Mouse (Mus musculus) heart, embryonic 10.5 days (tissue): ENCODE results near the gene March10. TPM values are rescaled to one million over a fixed set of nuclear protein-coding genes. Genes with fewer than 3 reads are reported as not detected.

Source experiments
- DNase-seq: peaks from one replicate; pipeline ENCODE4 v3.0.0-alpha.2; 2017; ENCODE audit warnings: low spot score
- H3K27ac ChIP-seq: fragments of 300-500 bp; sonication (generic); 2 replicates; pipeline ENCODE4 v1.5.1; 2016; ENCODE audit warnings: mild to moderate bottlenecking
- H3K27me3 ChIP-seq: fragments of 300-500 bp; sonication (generic); 2 replicates; pipeline ENCODE4 v1.6.1; 2016; ENCODE audit warnings: mild to moderate bottlenecking; ENCODE audit not compliant: poor library complexity, insufficient read depth, severe bottlenecking
- H3K36me3 ChIP-seq: fragments of 300-500 bp; sonication (generic); 2 replicates; pipeline ENCODE4 v1.6.1; 2016; ENCODE audit warnings: mild to moderate bottlenecking, moderate library complexity
- H3K4me1 ChIP-seq: fragments of 300-500 bp; sonication (generic); 2 replicates; pipeline ENCODE4 v1.6.1; 2016; ENCODE audit warnings: mild to moderate bottlenecking
- H3K4me3 ChIP-seq: fragments of 300-500 bp; sonication (generic); 2 replicates; pipeline ENCODE4 v1.5.1; 2016; ENCODE audit warnings: mild to moderate bottlenecking, moderate library complexity
- H3K9me3 ChIP-seq: fragments of 300-500 bp; sonication (generic); 2 replicates; pipeline ENCODE4 v1.6.1; 2016; ENCODE audit warnings: mild to moderate bottlenecking, moderate library complexity
- WGBS: fragments of 180-500 bp; shearing (Covaris S2); methylation state at CpG from one replicate; pipeline ENCODE4 v1.1.7; 2016; 5-methylcytosine and 5-hydroxymethylcytosine counted together
- polyA plus RNA-seq: library from polyadenylated mRNA; unstranded; fragments of >200 nt; fragmentation: Nextera tagmentation; extraction: Ambion mirVana; gene quantifications from 2 replicates; pipeline ENCODE4 v1.2.1, GENCODE M21; 2016

The March10 gene
- polyA plus RNA-seq, 1 experiment from 2014 or later = 0.40 TPM

GRCm38 (mm10) chr11:105374526-105375175 lies 81.9 kb downstream of the March10 start:
- Histone ChIP-seq H3K27me3 (no peaks in the 10 kb centered on the region), H3K27ac (peak overlapping the region; percentile 78), H3K9me3 (no peaks in the 10 kb centered on the region), H3K36me3 (0 out of 2 replicates have a peak, but pooled peaks cover under 1% of the 10 kb centered on the region), H3K4me1 (peaks cover 54% of the 10 kb centered on the region), H3K4me3 (no peak overlapping the region)
- 63% methylated on average over 10 of the region's 10 CpGs for WGBS
- no peak for DNase-seq

GRCm38 (mm10) chr11:105373881-105374280 lies 82.7 kb downstream of the March10 start:
- no peak for DNase-seq
- peaks cover 50% of the 10 kb centered on the region for H3K4me1 ChIP-seq
- 41% methylated on average over 8 of the region's 8 CpGs for WGBS
- H3K36me3 ChIP-seq = 0 out of 2 replicates have a peak, but pooled peaks cover 4% of the 10 kb centered on the region
- H3K27ac ChIP-seq = peak overlapping the region; percentile 78
- no peak overlapping the region for H3K4me3 ChIP-seq
- H3K9me3 ChIP-seq = no peaks in the 10 kb centered on the region
- no peaks in the 10 kb centered on the region for H3K27me3 ChIP-seq

GRCm38 (mm10) chr11:105371818-105372217 lies 84.7 kb downstream of the March10 start:
- no peaks in the 10 kb centered on the region for H3K27me3 ChIP-seq
- DNase-seq = no peak
- H3K9me3 ChIP-seq = no peaks in the 10 kb centered on the region
- H3K27ac ChIP-seq = peak overlapping the region; percentile 42; the same call in 1 of the 2 replicates
- H3K36me3 ChIP-seq = 0 out of 2 replicates have a peak, but pooled peaks cover 4% of the 10 kb centered on the region
- H3K4me3 ChIP-seq = no peak overlapping the region
- 80% methylated on average over 9 of the region's 9 CpGs for WGBS
- H3K4me1 ChIP-seq = peaks cover 56% of the 10 kb centered on the region

- 92% methylated on average over 13 of the region's 13 CpGs for WGBS
These were observed 86.8 kb downstream of the March10 start for GRCm38 (mm10) chr11:105369526-105370386.

GRCm38 (mm10) chr11:105368833-105369232 lies 87.7 kb downstream of the March10 start:
- H3K27me3 ChIP-seq = no peaks in the 10 kb centered on the region
- no peak for DNase-seq
- 73% methylated on average over 5 of the region's 5 CpGs for WGBS
- H3K4me1 ChIP-seq = peaks cover 68% of the 10 kb centered on the region
- H3K36me3 ChIP-seq = 0 out of 2 replicates have a peak, but pooled peaks cover 4% of the 10 kb centered on the region
- no peaks in the 10 kb centered on the region for H3K9me3 ChIP-seq
- no peak overlapping the region for H3K4me3 ChIP-seq
- peak overlapping the region; percentile 13; the same call in 1 of the 2 replicates for H3K27ac ChIP-seq

More at GRCm38 (mm10) chr11:105369526-105370386, 86.8 kb downstream of the March10 start:
- Histone ChIP-seq H3K9me3 (no peaks in the 10 kb centered on the region), H3K36me3 (0 out of 2 replicates have a peak, but pooled peaks cover 4% of the 10 kb centered on the region), H3K4me1 (peaks cover 68% of the 10 kb centered on the region), H3K27me3 (no peaks in the 10 kb centered on the region), H3K27ac (no peak overlapping the region), H3K4me3 (no peak overlapping the region)
- DNase-seq = no peak

GRCm38 (mm10) chr11:105367163-105367562 lies 89.4 kb downstream of the March10 start:
- Histone ChIP-seq H3K4me1 (peaks cover 78% of the 10 kb centered on the region), H3K27ac (peak overlapping the region; percentile 92; the same call in 1 of the 2 replicates), H3K36me3 (0 out of 2 replicates have a peak, but pooled peaks cover 4% of the 10 kb centered on the region), H3K9me3 (no peaks in the 10 kb centered on the region), H3K4me3 (no peak overlapping the region), H3K27me3 (no peaks in the 10 kb centered on the region)
- 54% methylated on average over 3 of the region's 3 CpGs for WGBS
- no peak for DNase-seq

GRCm38 (mm10) chr11:105366051-105366450 lies 90.5 kb downstream of the March10 start:
- Histone ChIP-seq H3K4me1 (peaks cover 73% of the 10 kb centered on the region), H3K27me3 (peaks cover 2% of the 10 kb centered on the region; the same call in 1 of the 2 replicates), H3K4me3 (peak overlapping the region; percentile 13; the same call in 1 of the 2 replicates), H3K36me3 (0 out of 2 replicates have a peak, but pooled peaks cover 4% of the 10 kb centered on the region), H3K27ac (peak overlapping the region; percentile 92), H3K9me3 (no peaks in the 10 kb centered on the region)
- peak; percentile 95 for DNase-seq
- WGBS = 23% methylated on average over 4 of the region's 4 CpGs

- Histone ChIP-seq H3K27ac (peak overlapping the region; percentile 92), H3K4me1 (peaks cover 73% of the 10 kb centered on the region)
- 52% methylated on average over 3 of the region's 3 CpGs for WGBS
These were observed 90.9 kb downstream of the March10 start for GRCm38 (mm10) chr11:105365611-105366010.

GRCm38 (mm10) chr11:105364386-105365065 lies 92.0 kb downstream of the March10 start:
- peaks cover 73% of the 10 kb centered on the region for H3K4me1 ChIP-seq

More at GRCm38 (mm10) chr11:105365611-105366010, 90.9 kb downstream of the March10 start:
- H3K27me3 ChIP-seq = peaks cover 6% of the 10 kb centered on the region; the same call in 1 of the 2 replicates
- no peak for DNase-seq
- peak overlapping the region; percentile 13; the same call in 1 of the 2 replicates for H3K4me3 ChIP-seq
- 0 out of 2 replicates have a peak, but pooled peaks cover 4% of the 10 kb centered on the region for H3K36me3 ChIP-seq
- no peaks in the 10 kb centered on the region for H3K9me3 ChIP-seq

GRCm38 (mm10) chr11:105363598-105364385 lies 92.7 kb downstream of the March10 start:
- peaks cover 76% of the 10 kb centered on the region for H3K4me1 ChIP-seq
- peak; percentile 72 for DNase-seq
- WGBS = 28% methylated on average over 12 of the region's 12 CpGs
- peak overlapping the region; percentile 74 for H3K4me3 ChIP-seq
- H3K36me3 ChIP-seq = no peaks in the 10 kb centered on the region
- H3K27ac ChIP-seq = peak overlapping the region; percentile 92
- no peaks in the 10 kb centered on the region for H3K9me3 ChIP-seq
- H3K27me3 ChIP-seq = peaks cover 6% of the 10 kb centered on the region; the same call in 1 of the 2 replicates

More at GRCm38 (mm10) chr11:105364386-105365065, 92.0 kb downstream of the March10 start:
- H3K9me3 ChIP-seq = no peaks in the 10 kb centered on the region
- no peak for DNase-seq
- H3K4me3 ChIP-seq = peak overlapping the region; percentile 74
- 0 out of 2 replicates have a peak, but pooled peaks cover 3% of the 10 kb centered on the region for H3K36me3 ChIP-seq
- WGBS = 11% methylated on average over 12 of the region's 12 CpGs
- peaks cover 6% of the 10 kb centered on the region; the same call in 1 of the 2 replicates for H3K27me3 ChIP-seq
- H3K27ac ChIP-seq = peak overlapping the region; percentile 92

- no peaks in the 10 kb centered on the region for H3K36me3 ChIP-seq
- no peaks in the 10 kb centered on the region for H3K9me3 ChIP-seq
- peak overlapping the region; percentile 74 for H3K4me3 ChIP-seq
- peak; percentile 91 for DNase-seq
- peaks cover 6% of the 10 kb centered on the region; the same call in 1 of the 2 replicates for H3K27me3 ChIP-seq
- H3K27ac ChIP-seq = peak overlapping the region; percentile 92
- WGBS = under 1% methylated on average over 40 of the region's 40 CpGs
- H3K4me1 ChIP-seq = peaks cover 71% of the 10 kb centered on the region
These were observed 93.5 kb downstream of the March10 start for GRCm38 (mm10) chr11:105362946-105363597.
